Mouse (Mus musculus): ENCODE data around the gene Plekhh3. TPM values are rescaled to one million over a fixed set of nuclear protein-coding genes. Genes with fewer than 3 reads are reported as not detected.
"Not testable (repeated sequence)": the region's sequence is repeated elsewhere in the genome, so short reads cannot be mapped to it uniquely, and the experiment has no call there.

Gene Plekhh3
- total RNA-seq, 2 experiments from 2014 or later = 1.1 TPM; not detected in 1

GRCm38 (mm10) chr11:101131187-101131586 is 40.0 kb downstream of the Plekhh3 start:
- ATAC-seq (replicated peaks; ENCODE audit: low FRiP score, poor library complexity, severe bottlenecking) = no peak

DNA sequence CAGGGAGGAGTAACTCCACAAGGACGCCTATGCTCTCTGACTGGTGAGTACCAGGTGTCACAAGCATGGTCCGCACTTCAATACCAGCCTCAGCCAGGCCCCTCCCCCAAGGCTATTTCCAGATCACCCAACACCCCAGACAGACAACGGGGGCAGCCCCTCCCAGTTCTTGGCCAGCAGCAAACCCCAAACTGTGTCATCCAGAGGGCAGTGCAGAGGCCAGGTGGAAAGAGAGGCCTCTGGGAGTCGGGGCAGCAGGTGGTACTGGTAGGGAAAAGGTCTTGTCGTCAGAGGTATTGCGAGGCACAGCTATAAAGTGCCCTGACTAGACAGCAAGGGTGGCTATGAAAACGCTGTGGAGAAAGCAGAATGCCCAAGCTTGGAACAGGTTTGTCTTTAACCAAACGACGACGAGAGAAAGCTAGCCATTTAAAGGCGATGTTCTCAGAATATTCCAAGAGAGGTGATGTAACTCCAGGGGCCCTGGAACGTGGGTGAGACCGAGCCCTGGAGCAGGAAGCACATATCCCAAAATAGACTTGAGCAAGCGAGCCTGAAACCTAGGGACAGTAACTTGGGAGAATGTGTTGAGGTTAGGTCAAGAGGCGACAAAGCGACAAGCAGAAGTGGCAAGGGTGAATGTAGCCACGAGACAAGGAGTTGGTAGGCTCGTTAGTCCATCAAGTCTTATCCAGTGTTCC is 40.9 kb downstream of the Plekhh3 start:
- ATAC-seq (replicated peaks; ENCODE audit: low FRiP score, poor library complexity, severe bottlenecking) = no peak

- ATAC-seq (replicated peaks; ENCODE audit: low FRiP score, poor library complexity, severe bottlenecking) = no peak
These were observed 42.1 kb downstream of the Plekhh3 start for GRCm38 (mm10) chr11:101128996-101129577.

- ATAC-seq (replicated peaks; ENCODE audit: low FRiP score, poor library complexity, severe bottlenecking) = no peak
These were observed 44.1 kb downstream of the Plekhh3 start for GRCm38 (mm10) chr11:101127075-101127474.

GRCm38 (mm10) chr11:101125008-101125407 is 46.1 kb downstream of the Plekhh3 start:
- ATAC-seq (replicated peaks; ENCODE audit: low FRiP score, poor library complexity, severe bottlenecking) = not testable (repeated sequence)

DNA sequence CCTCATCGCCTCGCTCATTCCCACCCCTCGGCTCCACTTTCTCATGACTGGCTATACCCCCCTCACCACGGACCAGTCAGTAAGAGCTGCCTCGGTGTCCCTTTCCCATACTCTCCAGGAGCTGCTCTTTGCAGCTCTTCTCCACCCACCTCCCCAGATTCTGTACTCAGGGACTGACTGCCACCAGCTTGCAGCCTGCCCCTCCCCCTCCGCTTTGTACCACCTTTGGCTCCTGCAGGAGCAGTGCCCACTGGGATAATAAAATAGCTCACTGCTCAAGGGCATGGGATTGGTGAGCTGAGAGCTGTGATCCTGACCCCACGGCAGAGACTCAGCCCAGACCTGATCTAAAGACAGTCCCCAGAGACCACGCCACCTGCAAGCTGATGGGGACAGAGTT is 46.7 kb downstream of the Plekhh3 start:
- not testable (repeated sequence) for ATAC-seq (replicated peaks; ENCODE audit: low FRiP score, poor library complexity, severe bottlenecking)

DNA sequence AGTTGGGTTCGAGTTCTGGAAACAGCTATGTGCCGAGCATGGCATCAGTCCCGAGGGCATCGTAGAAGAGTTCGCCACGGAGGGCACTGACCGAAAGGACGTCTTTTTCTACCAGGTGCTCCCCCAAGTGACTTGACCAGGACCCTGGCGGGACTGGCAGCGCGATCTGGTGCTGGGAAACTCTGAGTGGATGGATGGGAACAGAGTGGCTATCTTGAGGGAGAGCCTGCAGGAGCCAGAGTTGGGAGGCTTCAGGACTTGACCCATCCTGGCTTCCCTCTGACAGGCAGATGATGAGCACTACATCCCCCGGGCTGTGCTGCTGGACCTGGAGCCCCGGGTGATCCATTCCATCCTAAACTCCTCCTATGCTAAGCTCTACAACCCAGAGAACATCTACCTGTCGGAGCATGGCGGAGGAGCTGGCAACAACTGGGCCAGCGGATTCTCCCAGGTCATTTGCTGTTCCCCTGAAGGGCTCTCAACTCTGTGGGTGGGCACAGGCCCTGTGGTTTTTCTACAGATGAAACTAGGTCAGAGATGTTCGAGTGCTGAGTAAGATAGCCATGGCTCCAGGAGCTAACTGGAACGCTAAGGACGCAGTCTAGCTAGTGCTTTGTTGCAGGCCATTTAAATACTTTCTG is 50.5 kb downstream of the Plekhh3 start:
- peak; percentile 12 for ATAC-seq (replicated peaks; ENCODE audit: low FRiP score, poor library complexity, severe bottlenecking)

DNA sequence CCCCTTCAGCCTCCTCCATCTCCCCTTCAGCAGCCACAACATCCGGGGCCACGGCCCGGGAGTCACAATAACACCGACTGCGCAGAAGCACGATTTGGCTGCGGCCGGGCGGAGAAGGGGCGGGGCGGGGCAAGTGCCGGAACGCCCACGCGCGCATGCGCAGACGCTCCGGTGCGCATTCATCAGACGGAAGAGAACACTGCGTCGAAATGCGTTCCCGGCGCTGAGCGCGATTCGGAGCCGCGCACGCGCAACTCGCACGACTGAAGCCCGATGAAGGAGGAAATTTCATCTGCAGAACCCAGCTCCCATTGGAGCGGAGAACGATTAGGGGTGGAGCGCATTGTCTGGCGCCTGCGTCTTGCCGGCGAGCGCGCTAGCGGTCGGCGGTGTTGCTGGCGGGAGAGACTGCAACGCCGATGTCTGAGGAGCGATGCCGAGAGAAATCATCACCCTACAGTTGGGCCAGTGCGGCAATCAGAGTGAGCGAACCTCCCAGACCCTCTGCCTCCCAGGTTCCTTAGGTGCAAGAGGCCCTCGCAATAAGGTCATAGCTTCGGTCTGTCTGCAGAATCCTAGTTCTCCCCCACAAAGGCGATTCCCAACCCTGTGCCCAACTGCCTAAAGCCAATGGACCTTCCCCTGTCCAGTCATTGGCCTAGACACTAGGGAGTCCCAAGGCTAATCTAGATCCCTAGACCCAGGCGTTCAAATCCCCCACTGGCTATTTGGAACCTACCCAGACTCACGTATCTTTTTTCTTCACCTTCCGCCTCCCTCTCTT is 51.2 kb downstream of the Plekhh3 start, which contains the start of the genes Retreg3 and Tubg1:
Retreg3 (minus strand) TSS at position 133 of the 784 bp plus-strand sequence.
Tubg1 (plus strand) TSS at position 178 of the 784 bp plus-strand sequence.
- ATAC-seq (replicated peaks; ENCODE audit: low FRiP score, poor library complexity, severe bottlenecking) = peak; percentile 80

- peak; percentile 66 for ATAC-seq (replicated peaks; ENCODE audit: low FRiP score, poor library complexity, severe bottlenecking)
These were observed 51.9 kb downstream of the Plekhh3 start for GRCm38 (mm10) chr11:101119131-101119760.

DNA sequence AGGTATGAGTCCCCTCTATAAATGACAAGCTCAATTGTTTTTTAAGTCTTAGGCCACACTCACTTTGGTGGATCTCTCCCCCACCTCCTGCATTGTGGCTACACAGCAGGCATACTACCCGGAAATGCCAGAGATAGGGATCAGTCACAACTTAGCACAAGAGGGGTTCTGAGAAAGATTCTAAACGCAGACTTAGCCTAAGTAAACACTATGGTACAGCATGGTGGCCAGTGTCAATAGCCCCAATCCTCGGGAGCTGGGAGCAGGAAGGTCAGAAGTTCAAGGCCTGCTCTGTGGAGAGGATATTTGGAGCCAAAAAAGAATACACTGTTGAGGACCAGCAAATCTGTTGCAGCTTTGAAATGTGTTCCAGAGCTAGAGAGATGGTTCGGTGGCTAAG is 53.0 kb downstream of the Plekhh3 start:
- ATAC-seq (replicated peaks; ENCODE audit: low FRiP score, poor library complexity, severe bottlenecking) = no peak

DNA sequence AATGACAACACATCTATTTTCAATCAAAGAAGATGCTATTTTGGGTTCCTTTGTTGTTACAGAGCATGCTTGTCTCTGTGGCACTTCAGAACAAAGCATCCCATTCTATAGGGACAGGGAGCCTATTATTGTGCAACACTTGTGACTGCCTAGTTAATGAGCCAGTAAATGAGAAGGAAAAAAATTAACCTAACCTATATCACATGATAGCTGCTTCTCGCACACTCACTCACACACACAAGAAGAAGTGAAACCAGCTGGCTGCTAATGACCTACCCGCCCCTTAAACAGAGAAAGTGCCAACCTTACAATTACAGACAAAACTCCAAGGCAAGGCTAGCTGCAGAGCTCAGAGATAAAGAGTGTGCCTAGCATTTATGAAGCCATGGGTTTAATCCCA is 55.6 kb downstream of the Plekhh3 start:
- ATAC-seq (replicated peaks; ENCODE audit: low FRiP score, poor library complexity, severe bottlenecking) = no peak

Other genes starting within 250 kb of the Plekhh3 start
- gene Stat3, start 231.8 kb downstream of the Plekhh3 start, total RNA-seq (2015; ENCODE audit: low replicate concordance) = 16.7 and 43.4 TPM in 2 replicates
- gene Stat3, start 231.8 kb downstream of the Plekhh3 start, total RNA-seq (2017; ENCODE audit: low replicate concordance) = 37.8 and 51.4 TPM in 2 replicates
- 0.63 TPM in 1 of 2 replicates, not detected in the other for gene Cavin1, start 200.5 kb downstream of the Plekhh3 start, total RNA-seq (2015; ENCODE audit: low replicate concordance)
- gene Cavin1, start 200.5 kb downstream of the Plekhh3 start, total RNA-seq (2017; ENCODE audit: low replicate concordance) = 1.1 TPM in 1 of 2 replicates, not detected in the other
- gene Atp6v0a1, start 161.9 kb downstream of the Plekhh3 start, total RNA-seq (2015; ENCODE audit: low replicate concordance) = 487 and 539 TPM in 2 replicates
- gene Atp6v0a1, start 161.9 kb downstream of the Plekhh3 start, total RNA-seq (2017; ENCODE audit: low replicate concordance) = 528 and 748 TPM in 2 replicates
- 3.1 and 3.7 TPM in 2 replicates for gene Naglu, start 101.3 kb downstream of the Plekhh3 start, total RNA-seq (2015; ENCODE audit: low replicate concordance)
- 2.0 and 2.8 TPM in 2 replicates for gene Naglu, start 101.3 kb downstream of the Plekhh3 start, total RNA-seq (2017; ENCODE audit: low replicate concordance)
- 2.1 TPM in 1 of 2 replicates, not detected in the other for gene Hsd17b1, start 92.9 kb downstream of the Plekhh3 start, total RNA-seq (2015; ENCODE audit: low replicate concordance)
- 1.9 TPM in 1 of 2 replicates, not detected in the other for gene Hsd17b1, start 92.9 kb downstream of the Plekhh3 start, total RNA-seq (2017; ENCODE audit: low replicate concordance)
- gene Coasy, start 88.8 kb downstream of the Plekhh3 start, total RNA-seq (2015; ENCODE audit: low replicate concordance) = 6.7 and 7.5 TPM in 2 replicates
- 3.8 and 9.6 TPM in 2 replicates for gene Coasy, start 88.8 kb downstream of the Plekhh3 start, total RNA-seq (2017; ENCODE audit: low replicate concordance)
- gene Mlx, start 84.1 kb downstream of the Plekhh3 start, total RNA-seq (2015; ENCODE audit: low replicate concordance) = 20.5 and 26.9 TPM in 2 replicates
- 18.4 and 23.7 TPM in 2 replicates for gene Mlx, start 84.1 kb downstream of the Plekhh3 start, total RNA-seq (2017; ENCODE audit: low replicate concordance)
- 2.7 and 4.4 TPM in 2 replicates for gene Psmc3ip, start 75.9 kb downstream of the Plekhh3 start, total RNA-seq (2015; ENCODE audit: low replicate concordance)
- gene Psmc3ip, start 75.9 kb downstream of the Plekhh3 start, total RNA-seq (2017; ENCODE audit: low replicate concordance) = 4.1 and 13.7 TPM in 2 replicates
- 35.7 and 40.3 TPM in 2 replicates for gene Retreg3, start 51.5 kb downstream of the Plekhh3 start, total RNA-seq (2015; ENCODE audit: low replicate concordance)
- gene Retreg3, start 51.5 kb downstream of the Plekhh3 start, total RNA-seq (2017; ENCODE audit: low replicate concordance) = 88.4 and 93.1 TPM in 2 replicates
- gene Tubg1, start 51.4 kb downstream of the Plekhh3 start, total RNA-seq (2015; ENCODE audit: low replicate concordance) = 5.6 and 12.5 TPM in 2 replicates
- 8.2 and 10.5 TPM in 2 replicates for gene Tubg1, start 51.4 kb downstream of the Plekhh3 start, total RNA-seq (2017; ENCODE audit: low replicate concordance)
- gene Tubg2, start 15.4 kb downstream of the Plekhh3 start, total RNA-seq (2015; ENCODE audit: low replicate concordance) = not detected in 2 replicates
- gene Tubg2, start 15.4 kb downstream of the Plekhh3 start, total RNA-seq (2017; ENCODE audit: low replicate concordance) = not detected in 2 replicates
- 0.58 and 0.63 TPM in 2 replicates for gene Cntnap1, start 828 bp downstream of the Plekhh3 start, total RNA-seq (2015; ENCODE audit: low replicate concordance)
- 0.17 TPM in 1 of 2 replicates, not detected in the other for gene Cntnap1, start 828 bp downstream of the Plekhh3 start, total RNA-seq (2017; ENCODE audit: low replicate concordance)
- 0.63 TPM in 1 of 2 replicates, not detected in the other for gene Ccr10, start 4.1 kb upstream of the Plekhh3 start, total RNA-seq (2015; ENCODE audit: low replicate concordance)
- gene Ccr10, start 4.1 kb upstream of the Plekhh3 start, total RNA-seq (2017; ENCODE audit: low replicate concordance) = not detected in 2 replicates
- gene Ezh1, start 55.1 kb upstream of the Plekhh3 start, total RNA-seq (2015; ENCODE audit: low replicate concordance) = 161 and 177 TPM in 2 replicates
- 208 and 251 TPM in 2 replicates for gene Ezh1, start 55.1 kb upstream of the Plekhh3 start, total RNA-seq (2017; ENCODE audit: low replicate concordance)
- 2.7 TPM in 1 of 2 replicates, not detected in the other for gene Ramp2, start 74.7 kb upstream of the Plekhh3 start, total RNA-seq (2015; ENCODE audit: low replicate concordance)
- gene Ramp2, start 74.7 kb upstream of the Plekhh3 start, total RNA-seq (2017; ENCODE audit: low replicate concordance) = not detected in 2 replicates
- gene Vps25, start 82.4 kb upstream of the Plekhh3 start, total RNA-seq (2015; ENCODE audit: low replicate concordance) = 83.8 and 91.5 TPM in 2 replicates
- gene Vps25, start 82.4 kb upstream of the Plekhh3 start, total RNA-seq (2017; ENCODE audit: low replicate concordance) = 25.0 and 31.3 TPM in 2 replicates
- 2.3 and 17.7 TPM in 2 replicates for gene Wnk4, start 89.2 kb upstream of the Plekhh3 start, total RNA-seq (2015; ENCODE audit: low replicate concordance)
- gene Wnk4, start 89.2 kb upstream of the Plekhh3 start, total RNA-seq (2017; ENCODE audit: low replicate concordance) = 1.5 and 6.0 TPM in 2 replicates
- 0.96 TPM in 1 of 2 replicates, not detected in the other for gene Cntd1, start 107.7 kb upstream of the Plekhh3 start, total RNA-seq (2015; ENCODE audit: low replicate concordance)
- gene Cntd1, start 107.7 kb upstream of the Plekhh3 start, total RNA-seq (2017; ENCODE audit: low replicate concordance) = 2.2 and 5.4 TPM in 2 replicates
- 12.3 and 29.8 TPM in 2 replicates for gene Coa3, start 107.8 kb upstream of the Plekhh3 start, total RNA-seq (2015; ENCODE audit: low replicate concordance)
- 5.3 and 10.6 TPM in 2 replicates for gene Coa3, start 107.8 kb upstream of the Plekhh3 start, total RNA-seq (2017; ENCODE audit: low replicate concordance)
- gene Becn1, start 130.9 kb upstream of the Plekhh3 start, total RNA-seq (2015; ENCODE audit: low replicate concordance) = 98.0 and 105 TPM in 2 replicates
- gene Becn1, start 130.9 kb upstream of the Plekhh3 start, total RNA-seq (2017; ENCODE audit: low replicate concordance) = 362 and 618 TPM in 2 replicates
- 797 and 835 TPM in 2 replicates for gene Psme3, start 144.9 kb upstream of the Plekhh3 start, total RNA-seq (2015; ENCODE audit: low replicate concordance)
- gene Psme3, start 144.9 kb upstream of the Plekhh3 start, total RNA-seq (2017; ENCODE audit: low replicate concordance) = 707 and 918 TPM in 2 replicates
- gene Aoc2, start 153.7 kb upstream of the Plekhh3 start, total RNA-seq (2015; ENCODE audit: low replicate concordance) = 47.1 and 65.0 TPM in 2 replicates
- gene Aoc2, start 153.7 kb upstream of the Plekhh3 start, total RNA-seq (2017; ENCODE audit: low replicate concordance) = 44.1 and 45.0 TPM in 2 replicates
- gene Aoc3, start 159.3 kb upstream of the Plekhh3 start, total RNA-seq (2015; ENCODE audit: low replicate concordance) = 4.0 and 6.9 TPM in 2 replicates
- gene Aoc3, start 159.3 kb upstream of the Plekhh3 start, total RNA-seq (2017; ENCODE audit: low replicate concordance) = 2.9 and 6.6 TPM in 2 replicates
- not detected in 2 replicates for gene G6pc, start 196.2 kb upstream of the Plekhh3 start, total RNA-seq (2015; ENCODE audit: low replicate concordance)
- gene G6pc, start 196.2 kb upstream of the Plekhh3 start, total RNA-seq (2017; ENCODE audit: low replicate concordance) = 0.70 TPM in 1 of 2 replicates, not detected in the other
- gene Aarsd1, start 246.3 kb upstream of the Plekhh3 start, total RNA-seq (2015; ENCODE audit: low replicate concordance) = 2.9 and 5.2 TPM in 2 replicates
- gene Aarsd1, start 246.3 kb upstream of the Plekhh3 start, total RNA-seq (2017; ENCODE audit: low replicate concordance) = 4.6 and 17.4 TPM in 2 replicates

Measured in erythroblast, adult 5-6 weeks (primary cell).